Mouse (Mus musculus) midbrain, postnatal 0 days (tissue): ENCODE data around the gene Ank2. TPM values are rescaled to one million over a fixed set of nuclear protein-coding genes. Genes with fewer than 3 reads are reported as not detected.

Experiments used
- ATAC-seq: fragments of 200-750 bp; cut with Nextera tagmentation; 2 replicates; pipeline ENCODE4 v1.8.0; 2017; ENCODE audit warnings: moderate number of reproducible peaks, mild to moderate bottlenecking, moderate TSS enrichment, moderate library complexity; ENCODE audit not compliant: low FRiP score
- DNase-seq: peaks from one replicate; pipeline ENCODE4 v3.0.0-alpha.2; 2015; ENCODE audit warnings: low spot score
- H3K27ac ChIP-seq: fragments of 300-500 bp; sonication (generic); 2 replicates; pipeline ENCODE4 v1.5.1; 2014; ENCODE audit warnings: low read depth, mild to moderate bottlenecking, low read length, mixed read lengths
- H3K27me3 ChIP-seq: fragments of 300-500 bp; sonication (generic); 2 replicates; pipeline ENCODE4 v1.6.1; 2014; ENCODE audit warnings: low read length, control low read depth, mixed read lengths; ENCODE audit not compliant: insufficient read depth
- H3K36me3 ChIP-seq: fragments of 300-500 bp; sonication (generic); 2 replicates; pipeline ENCODE4 v1.6.1; 2014; ENCODE audit warnings: low read length, control low read depth, mixed read lengths; ENCODE audit not compliant: insufficient read depth
- H3K4me1 ChIP-seq: fragments of 300-500 bp; sonication (generic); 2 replicates; pipeline ENCODE4 v1.6.1; 2014; ENCODE audit warnings: mild to moderate bottlenecking, control low read depth, antibody characterized with exemption, low read length, mixed read lengths; ENCODE audit not compliant: insufficient read depth
- H3K4me2 ChIP-seq: fragments of 300-500 bp; sonication (generic); 2 replicates; pipeline ENCODE4 v1.6.1; 2014; ENCODE audit warnings: low read depth, mild to moderate bottlenecking, low read length, mixed read lengths; ENCODE audit not compliant: poor library complexity, severe bottlenecking
- H3K4me3 ChIP-seq: fragments of 300-500 bp; sonication (generic); 2 replicates; pipeline ENCODE4 v1.5.1; 2014; ENCODE audit warnings: low read depth, mild to moderate bottlenecking, low read length, moderate library complexity
- H3K9ac ChIP-seq: fragments of 300-500 bp; sonication (generic); replicated peaks from 2 replicates; pipeline ENCODE4 v1.6.1; 2014; ENCODE audit warnings: mild to moderate bottlenecking, low read length, moderate library complexity, mixed read lengths; ENCODE audit not compliant: poor library complexity, severe bottlenecking
- H3K9me3 ChIP-seq: fragments of 300-500 bp; sonication (generic); 2 replicates; pipeline ENCODE4 v1.6.1; 2016; ENCODE audit warnings: low read length, control low read depth
- CTCF ChIP-seq: IDR thresholded peaks from 2 replicates; pipeline ENCODE4 v1.5.1; 2016; ENCODE audit warnings: antibody characterized with exemption, mild to moderate bottlenecking
- WGBS: fragments of 180-500 bp; shearing (Covaris S2); extraction: QIAGEN DNeasy Blood & Tissue Kit; methylation state at CpG from one replicate; pipeline ENCODE4 v1.1.7; 2014; 5-methylcytosine and 5-hydroxymethylcytosine counted together
- polyA plus RNA-seq: library from polyadenylated mRNA; unstranded; fragments of >200 nt; fragmentation: Nextera tagmentation; extraction: Ambion mirVana; gene quantifications from 2 replicates; pipeline ENCODE4 v1.2.1, GENCODE M21; 2015
- total RNA-seq: library from RNA; depleted of rRNA; stranded (reverse); fragments of >200 nt; gene quantifications from 2 replicates; pipeline ENCODE4 v1.2.3, GENCODE M21; 2014

Gene Ank2
- total and polyA plus RNA-seq, 2 experiments from 2014 or later = 200 to 623 TPM

GRCm38 (mm10) chr3:127063654-127064386 lies 435.3 kb downstream of the Ank2 start:
- H3K4me1 ChIP-seq = no peaks in the 10 kb centered on the region
- TF ChIP-seq CTCF = no peak
- H3K4me2 ChIP-seq = no peak overlapping the region
- ATAC-seq = no peak
- no peak overlapping the region for H3K27ac ChIP-seq
- no peak overlapping the region for H3K9ac ChIP-seq
- H3K36me3 ChIP-seq = no peaks in the 10 kb centered on the region
- no peaks in the 10 kb centered on the region for H3K9me3 ChIP-seq
- H3K27me3 ChIP-seq = no peaks in the 10 kb centered on the region
- no peak for DNase-seq
- 87% methylated on average over 5 of the region's 5 CpGs for WGBS
- no peak overlapping the region for H3K4me3 ChIP-seq

- Histone ChIP-seq H3K9me3 (no peaks in the 10 kb centered on the region), H3K27me3 (no peaks in the 10 kb centered on the region), H3K36me3 (no peaks in the 10 kb centered on the region), H3K4me1 (no peaks in the 10 kb centered on the region), H3K4me2 (no peak overlapping the region), H3K4me3 (no peak overlapping the region), H3K9ac (no peak overlapping the region), H3K27ac (no peak overlapping the region)
- no peak for TF ChIP-seq CTCF
- ATAC-seq = no peak
- no peak for DNase-seq
- WGBS = 92% methylated on average over 4 of the region's 4 CpGs
Observed at GRCm38 (mm10) chr3:127059671-127060070, 439.5 kb downstream of the Ank2 start.

- WGBS = 90% methylated on average over 7 of the region's 7 CpGs
- no peak overlapping the region for H3K4me2 ChIP-seq
- no peak overlapping the region for H3K27ac ChIP-seq
- peaks cover 5% of the 10 kb centered on the region; the same call in 1 of the 2 replicates for H3K36me3 ChIP-seq
- H3K27me3 ChIP-seq = no peaks in the 10 kb centered on the region
- DNase-seq (no peak), ATAC-seq (no peak)
- H3K4me3 ChIP-seq = no peak overlapping the region
- H3K9me3 ChIP-seq = no peaks in the 10 kb centered on the region
- H3K4me1 ChIP-seq = no peaks in the 10 kb centered on the region
- no peak for TF ChIP-seq CTCF
- no peak overlapping the region for H3K9ac ChIP-seq
Observed at GRCm38 (mm10) chr3:127041288-127041687, 457.9 kb downstream of the Ank2 start.

GRCm38 (mm10) chr3:127038570-127038969 lies 460.6 kb downstream of the Ank2 start:
- peaks cover 9% of the 10 kb centered on the region for H3K36me3 ChIP-seq
- no peak for TF ChIP-seq CTCF
- no peaks in the 10 kb centered on the region for H3K27me3 ChIP-seq
- DNase-seq = no peak
- ATAC-seq = no peak
- H3K9ac ChIP-seq = no peak overlapping the region
- H3K4me3 ChIP-seq = no peak overlapping the region
- 88% methylated on average over 7 of the region's 7 CpGs for WGBS
- no peaks in the 10 kb centered on the region for H3K9me3 ChIP-seq
- H3K4me1 ChIP-seq = no peaks in the 10 kb centered on the region
- H3K27ac ChIP-seq = no peak overlapping the region
- H3K4me2 ChIP-seq = no peak overlapping the region

- Histone ChIP-seq H3K4me3 (no peak overlapping the region), H3K9me3 (no peaks in the 10 kb centered on the region), H3K4me1 (no peaks in the 10 kb centered on the region), H3K27me3 (no peaks in the 10 kb centered on the region), H3K4me2 (no peak overlapping the region), H3K9ac (no peak overlapping the region), H3K27ac (no peak overlapping the region), H3K36me3 (peaks cover 18% of the 10 kb centered on the region)
- DNase-seq (no peak), ATAC-seq (no peak)
- 57% methylated on average over 5 of the region's 5 CpGs for WGBS
- no peak for TF ChIP-seq CTCF
Observed at GRCm38 (mm10) chr3:127036118-127036517, 463.0 kb downstream of the Ank2 start.

GRCm38 (mm10) chr3:127035540-127035939 lies 463.6 kb downstream of the Ank2 start:
- Histone ChIP-seq H3K9ac (no peak overlapping the region), H3K36me3 (peaks cover 18% of the 10 kb centered on the region), H3K9me3 (no peaks in the 10 kb centered on the region), H3K4me2 (no peak overlapping the region), H3K27ac (no peak overlapping the region), H3K4me3 (no peak overlapping the region), H3K4me1 (no peaks in the 10 kb centered on the region), H3K27me3 (no peaks in the 10 kb centered on the region)
- WGBS = 91% methylated on average over 12 of the region's 12 CpGs
- TF ChIP-seq CTCF = no peak
- DNase-seq (no peak), ATAC-seq (no peak)
